Mouse (Mus musculus): Measurements from ENCODE around the gene Fam53b.

GRCm38 (mm10) chr7:132731558-132731957, 82.1 kb downstream of the Fam53b start:
- TF ChIP-seq EP300 (IDR thresholded peaks at IDR 0.05; ENCODE audit: insufficient read depth, low read depth, low read length) (no peak), POLR2A (IDR thresholded peaks at IDR 0.05; ENCODE audit: insufficient read depth, low read length) (no peak), CTCF (IDR thresholded peaks at IDR 0.05; ENCODE audit: low read depth, low read length) (no peak)

All from ES-Bruce4 (cell line).